Mouse (Mus musculus): ENCODE measurements around the gene Tstd2.

The Tstd2 gene

DNA sequence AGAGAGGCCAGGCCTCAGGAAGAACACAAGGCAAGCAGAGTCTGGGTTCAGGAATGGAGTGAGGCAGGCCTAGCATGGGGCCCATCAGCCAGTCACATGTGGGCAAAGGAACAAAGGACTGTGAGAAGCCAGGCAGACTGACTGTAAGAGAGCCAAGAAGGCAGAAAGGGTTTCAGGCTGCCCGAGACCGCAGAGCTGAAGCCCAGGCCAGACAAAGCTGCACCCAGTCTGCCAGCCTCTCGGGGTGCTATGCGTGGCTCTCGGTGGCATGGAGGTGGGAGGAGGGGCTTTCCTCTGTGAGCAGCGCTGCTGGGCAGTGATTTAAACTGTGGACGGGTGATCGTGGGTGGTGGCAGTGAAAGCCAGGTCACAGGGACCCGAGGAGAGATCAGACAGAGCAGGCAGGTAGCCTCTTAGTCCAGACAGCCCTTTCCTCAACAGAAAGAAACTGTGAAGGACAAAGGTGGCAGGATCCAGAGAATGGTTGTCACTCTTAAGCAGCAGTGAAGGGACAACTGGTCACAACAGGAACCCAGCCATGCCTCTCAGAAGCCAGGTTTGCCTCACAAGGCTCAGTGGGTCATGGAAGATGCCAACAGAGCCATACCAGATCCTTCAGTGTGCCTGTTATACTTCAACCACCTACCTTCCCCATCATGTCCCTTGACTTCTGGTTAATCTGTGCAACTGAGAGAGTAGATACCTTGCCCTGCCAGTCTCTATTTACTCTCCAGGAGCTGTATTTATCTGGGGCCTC lies 53.9 kb downstream of the Tstd2 start:
- DNase-seq (ENCODE audit: low spot score in 2 of 2), result no peak

DNA sequence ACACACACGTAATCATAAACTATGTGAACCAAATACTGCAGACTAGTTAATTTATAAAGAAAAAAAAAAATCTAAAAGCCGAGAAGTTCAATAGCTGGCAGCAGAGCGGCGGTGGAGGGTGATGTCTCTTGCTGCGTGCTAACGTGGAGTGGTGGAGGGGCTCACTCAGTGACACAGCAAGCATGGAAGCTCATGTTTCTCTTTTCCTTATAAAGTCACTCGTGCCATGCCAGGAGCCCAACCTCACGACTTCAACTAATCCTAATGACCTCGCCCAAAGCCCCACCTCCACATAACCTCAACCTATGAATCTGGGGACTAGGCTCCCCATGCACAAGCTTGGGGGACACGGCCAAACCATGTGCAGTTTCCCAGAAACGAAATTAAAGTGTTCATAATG lies 55.9 kb downstream of the Tstd2 start:
- no peak for DNase-seq (ENCODE audit: low spot score in 2 of 2)

DNA sequence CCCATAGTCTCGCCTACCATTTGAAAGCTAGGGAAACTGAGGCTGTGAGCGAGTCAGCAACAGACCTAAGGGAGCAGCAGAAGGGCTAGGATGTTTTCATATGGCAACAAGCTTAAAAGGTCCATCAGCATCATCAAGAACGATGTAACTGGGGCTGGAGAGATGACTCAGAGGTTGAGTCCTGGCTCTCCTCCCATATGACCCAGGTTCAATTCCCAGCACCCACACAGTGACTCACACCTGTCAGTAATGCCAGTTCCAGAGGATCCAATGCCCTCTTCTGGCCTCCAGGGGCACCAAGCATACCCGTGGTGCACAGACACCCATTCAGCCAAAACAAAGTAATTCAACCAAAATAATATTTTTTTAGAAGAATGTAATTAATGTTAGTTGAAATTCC lies 58.2 kb downstream of the Tstd2 start:
- no peak for DNase-seq (ENCODE audit: low spot score in 2 of 2)

DNA sequence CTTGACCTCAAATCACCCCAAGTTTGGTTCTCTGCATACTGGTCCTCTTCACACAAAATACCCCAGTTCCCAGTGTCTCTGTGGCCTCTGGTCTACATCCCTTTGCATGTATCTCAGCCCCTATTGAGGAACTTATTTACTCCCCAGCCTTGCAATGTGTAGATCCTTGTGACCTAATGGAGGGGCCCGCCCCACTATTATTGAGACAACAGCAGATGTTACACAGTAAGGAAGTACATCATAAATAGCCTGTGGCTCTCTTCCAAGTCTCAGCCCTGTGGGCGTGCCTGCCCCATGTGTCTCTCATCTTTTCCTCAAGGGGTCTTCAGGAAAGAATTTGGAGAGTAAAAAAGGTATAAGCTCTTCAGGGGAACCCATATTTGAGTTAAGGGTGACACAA lies 61.6 kb downstream of the Tstd2 start:
- DNase-seq (ENCODE audit: low spot score in 2 of 2), result no peak

DNA sequence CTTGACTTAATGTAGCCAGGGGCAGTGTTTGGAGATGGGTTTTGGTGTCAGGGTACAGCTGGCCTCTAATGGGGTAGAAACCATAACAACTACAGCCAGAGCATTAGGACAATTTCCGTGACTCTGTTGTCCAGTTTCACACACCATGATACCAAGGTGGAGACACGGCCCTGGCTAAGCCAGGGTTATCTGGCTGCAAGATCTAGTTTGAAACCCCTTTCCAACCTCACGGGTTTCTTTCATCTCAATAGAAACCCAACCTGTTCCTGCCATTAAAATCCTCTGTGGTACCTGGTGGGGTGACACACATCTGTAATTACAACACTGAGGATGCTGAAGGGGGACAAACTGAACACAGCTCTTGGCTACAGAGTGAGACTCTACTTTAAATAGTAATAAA lies 62.8 kb downstream of the Tstd2 start:
- no peak for DNase-seq (ENCODE audit: low spot score in 2 of 2)

DNA sequence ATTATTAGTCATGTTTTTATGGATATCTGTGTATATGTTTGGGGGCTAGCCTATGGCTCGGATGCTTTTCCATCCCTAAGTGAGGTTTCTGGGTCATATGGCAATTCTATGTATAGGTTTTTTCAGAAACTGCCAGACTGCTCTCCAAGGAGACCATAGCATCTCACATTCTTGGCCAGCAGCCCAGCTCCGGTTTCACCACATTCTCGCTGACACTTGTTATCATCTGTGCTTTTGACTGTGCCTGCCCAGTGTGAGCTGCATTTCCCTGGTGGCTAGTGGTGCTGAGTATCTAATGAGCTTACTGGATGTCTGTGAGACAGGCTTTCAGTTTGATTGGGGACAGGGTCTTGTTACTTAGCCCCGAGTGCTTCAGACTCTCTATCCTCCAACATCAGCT lies 64.8 kb downstream of the Tstd2 start:
- no peak for DNase-seq (ENCODE audit: low spot score in 2 of 2)

DNA sequence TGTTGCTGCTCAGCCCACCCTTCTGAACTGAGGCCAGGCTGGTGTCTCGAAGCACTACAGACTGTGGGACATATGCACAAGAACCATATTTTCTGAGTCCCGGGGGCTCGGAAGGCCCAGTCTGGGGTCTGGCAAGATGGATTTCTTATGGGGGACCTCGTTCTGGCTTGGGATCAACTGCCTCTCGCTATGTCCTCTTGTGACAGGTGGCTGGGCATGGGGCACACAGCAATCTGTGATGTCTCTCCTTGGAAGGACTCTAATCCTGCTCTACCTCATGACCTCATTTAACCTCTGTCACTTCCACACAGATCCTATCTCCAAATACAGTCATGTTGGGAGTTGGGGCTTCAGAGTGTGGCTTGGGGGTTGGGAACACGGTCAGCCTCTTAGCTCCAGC lies 65.9 kb downstream of the Tstd2 start:
- DNase-seq (ENCODE audit: low spot score in 2 of 2), result no peak

DNA sequence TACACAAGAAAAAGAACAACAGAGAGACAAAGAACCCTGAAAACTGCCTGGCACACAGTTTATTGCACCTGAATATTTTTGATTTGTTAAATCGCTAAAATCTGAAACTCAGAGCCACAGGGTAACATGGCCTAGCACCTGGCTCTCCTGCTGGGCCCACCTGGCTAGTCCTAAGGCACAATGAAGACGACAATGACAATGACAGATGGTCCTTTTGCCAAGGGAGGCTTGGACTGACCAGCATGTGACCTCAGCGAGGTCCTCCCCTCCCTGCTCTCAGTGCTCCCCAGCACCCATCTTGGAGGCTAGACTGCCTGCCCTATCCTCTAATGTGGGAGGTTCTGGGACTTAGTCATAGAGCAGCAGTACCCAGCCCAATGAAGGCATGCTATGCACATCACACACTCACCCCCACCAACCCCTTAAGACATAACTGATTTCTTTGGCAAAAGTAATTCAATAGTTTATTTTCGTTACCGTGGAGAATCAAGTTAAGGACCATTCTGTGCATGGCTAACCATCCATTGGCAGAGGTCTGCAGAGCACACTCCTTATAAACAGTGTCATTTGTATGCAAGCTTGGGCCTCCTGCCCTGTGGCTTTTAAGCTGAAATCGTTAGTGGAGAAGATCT lies 68.5 kb downstream of the Tstd2 start:
- DNase-seq (ENCODE audit: low spot score in 2 of 2), result no peak

DNA sequence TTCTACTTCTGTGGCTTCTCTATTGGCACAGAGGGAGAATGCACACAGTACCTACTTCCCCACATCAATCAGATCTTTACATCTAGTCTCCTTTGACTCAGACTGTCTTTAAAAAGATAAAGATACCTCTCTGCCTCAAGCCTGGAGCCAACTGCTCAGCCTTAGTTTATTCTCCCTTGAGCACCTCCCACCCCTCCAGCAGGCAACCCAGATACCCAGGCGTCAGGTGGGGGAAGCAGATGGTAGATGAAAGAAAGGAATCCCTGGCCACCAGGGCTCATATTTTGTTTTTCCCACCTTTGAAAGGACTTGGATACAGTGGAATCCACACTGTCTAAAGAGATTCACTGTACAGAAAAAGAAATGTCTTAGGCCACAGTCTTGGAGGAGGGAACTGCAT lies 69.9 kb downstream of the Tstd2 start:
- DNase-seq (ENCODE audit: low spot score in 2 of 2), result no peak

DNA sequence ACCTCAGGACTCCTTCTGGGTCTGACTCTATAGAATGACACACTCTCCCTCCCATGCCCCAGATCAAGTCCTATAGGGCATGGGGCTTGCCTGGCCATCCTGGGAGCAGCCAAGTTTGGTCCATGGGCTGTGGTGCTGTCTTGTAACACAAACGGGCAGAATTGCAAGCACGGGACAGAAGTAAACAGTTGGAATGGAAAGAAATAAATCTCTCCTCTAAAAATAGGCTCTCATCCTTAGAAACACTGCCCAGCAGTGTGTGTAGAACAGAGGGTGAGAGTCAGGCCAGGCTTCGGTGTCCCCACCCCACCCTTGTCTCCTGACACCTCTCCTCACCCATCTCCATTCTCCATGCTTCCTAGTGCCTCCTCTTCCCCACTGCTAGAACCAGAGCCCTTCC lies 70.4 kb downstream of the Tstd2 start:
- DNase-seq (ENCODE audit: low spot score in 2 of 2), result no peak

DNA sequence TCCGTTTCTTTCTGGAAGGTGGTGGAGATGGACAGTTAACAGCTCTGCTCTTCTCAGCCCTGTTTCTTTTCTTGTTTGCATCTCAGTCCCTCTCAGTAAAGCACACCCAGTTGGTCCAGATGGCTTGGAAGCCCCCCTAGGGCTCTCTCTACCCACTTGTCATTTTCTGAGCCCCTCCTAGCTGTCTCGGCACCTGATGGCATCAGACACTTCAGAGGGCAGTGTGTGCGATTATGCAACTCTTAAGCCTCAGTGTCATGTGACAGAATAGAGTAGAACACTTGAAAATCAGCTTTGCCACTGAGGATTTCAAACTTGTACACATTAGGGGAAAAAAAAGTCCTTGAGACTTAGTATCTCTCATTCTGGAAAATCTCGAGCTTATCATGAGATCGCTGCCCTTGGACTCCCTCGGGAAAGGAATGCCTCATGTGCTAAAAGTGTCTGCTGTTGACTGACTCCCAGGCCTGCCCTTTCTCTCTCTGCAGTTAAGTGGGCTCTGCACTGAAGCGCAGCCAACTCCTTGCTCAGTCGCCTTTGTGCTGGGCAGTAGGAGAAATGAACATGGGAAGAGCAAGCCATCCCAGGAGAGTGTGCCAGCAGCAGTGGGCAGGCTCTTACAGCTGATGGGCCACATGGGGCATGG lies 72.7 kb downstream of the Tstd2 start:
- DNase-seq (ENCODE audit: low spot score in 2 of 2), result no peak

DNA sequence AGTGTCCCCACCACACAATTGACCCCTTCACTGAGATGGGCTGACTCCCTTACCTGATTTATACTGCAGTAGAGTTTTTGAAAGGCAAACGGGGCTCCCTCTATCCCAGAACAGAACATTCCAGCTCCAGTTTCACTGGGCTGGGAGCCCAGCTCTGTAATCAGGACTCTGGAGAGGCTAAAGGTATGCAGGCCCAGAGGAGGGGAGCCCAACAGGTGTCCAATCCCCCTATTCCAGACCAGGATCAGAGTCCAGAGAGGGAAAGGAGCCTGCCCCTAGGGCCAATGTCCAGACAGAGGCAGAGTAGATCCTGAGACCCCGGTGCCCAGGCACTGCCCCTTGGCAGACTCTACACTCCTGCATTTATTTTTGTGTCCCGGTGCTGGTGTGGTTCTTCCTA lies 73.5 kb downstream of the Tstd2 start:
- DNase-seq (ENCODE audit: low spot score in 2 of 2), result no peak
